11 mouse cellular contexts compared by ENCODE assay signal in the genomic region with DNA sequence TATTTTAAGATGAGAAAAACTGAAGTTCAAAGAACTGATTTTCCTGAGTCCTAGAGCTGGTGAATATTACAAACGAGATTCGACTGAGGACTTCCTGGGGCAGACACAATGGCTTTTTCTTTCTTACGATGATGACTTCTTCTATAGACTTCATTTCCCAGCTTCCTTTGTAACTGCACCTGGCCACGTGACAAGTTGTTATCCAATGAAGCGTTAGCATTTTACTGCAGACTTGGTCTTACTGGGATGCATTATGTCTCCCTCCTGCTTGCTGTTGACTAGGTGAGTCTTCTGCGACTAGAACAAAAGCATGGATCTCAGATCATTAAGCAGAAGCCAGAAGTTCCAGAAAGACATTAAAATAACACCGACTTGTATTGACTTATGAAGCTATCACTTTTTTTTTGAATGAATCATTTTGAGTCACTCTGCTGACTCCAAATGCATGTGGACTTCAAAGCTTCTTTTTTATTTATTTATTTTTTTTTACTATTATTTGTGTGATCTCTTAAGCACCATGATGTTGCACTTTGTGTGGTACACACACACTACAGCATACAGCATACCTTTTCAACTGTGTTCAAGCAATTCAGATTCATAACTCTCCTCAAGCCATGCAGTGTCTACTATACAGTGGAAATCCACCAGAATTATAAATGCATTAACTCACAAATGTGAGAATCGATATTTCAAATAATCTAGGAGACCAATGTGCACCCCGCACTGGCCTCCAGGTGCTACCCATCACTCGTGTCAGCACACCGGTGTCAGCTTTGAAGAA.
DNase-seq lines count a peak whose midpoint lies in the region; ATAC-seq and TF ChIP-seq lines count a peak whose summit lies in the region.
"Had no signal": no experiment of that assay in that cellular context is flagged by ENCODE, and none has a peak within 500 bp of the region (broad histone marks: within the 10 kb centered on the region; RNA-seq: fewer than 3 reads in every experiment).

No protein-coding gene starts in this region.

- no peak overlapping the region for H3K4me3 ChIP-seq in embryonic fibroblast, embryonic 13.5 days (ENCODE audit: insufficient read depth, low read length)
- H3K4me3 ChIP-seq in limb, embryonic 10.5 days, result no peak overlapping the region
- no peak overlapping the region for H3K4me3 ChIP-seq in stomach, embryonic 15.5 days (replicated peaks)
- H3K4me3 ChIP-seq in intestine, embryonic 15.5 days (replicated peaks), result no peak overlapping the region
- H3K4me3 ChIP-seq: heart, embryonic 15.5 days had no signal

- TF ChIP-seq CTCF in embryonic fibroblast, embryonic 13.5 days (IDR thresholded peaks at IDR 0.05; ENCODE audit: borderline replicate concordance, insufficient read depth, low read length), result no peak

- DNase-seq in layer of hippocampus, adult 9-11 months, result peak; percentile 41
- no peak for DNase-seq in layer of hippocampus, postnatal 25 days (ENCODE audit: extremely low spot score in 1 of 2, low spot score in 1 of 2)
- no peak for DNase-seq in limb, embryonic 10.5 days (ENCODE audit: low spot score)
- DNase-seq in lung, postnatal 10 days, result no peak
- no peak for DNase-seq in adrenal gland, adult 18-20 months (ENCODE audit: low spot score in 2 of 2)
- DNase-seq: cerebellum, postnatal 25 days; thymus, adult 18-20 months had no signal

- peak overlapping the region; percentile 99 for H3K27ac ChIP-seq in embryonic fibroblast, embryonic 13.5 days (ENCODE audit: insufficient read depth, low read length)
- peak overlapping the region; percentile 92 for H3K27ac ChIP-seq in limb, embryonic 10.5 days
- peak overlapping the region; percentile 55 for H3K27ac ChIP-seq in stomach, embryonic 15.5 days
- no peak overlapping the region for H3K27ac ChIP-seq in intestine, embryonic 15.5 days
- H3K27ac ChIP-seq: heart, embryonic 15.5 days had no signal

- no peaks in the 10 kb centered on the region for H3K9me3 ChIP-seq in limb, embryonic 10.5 days (replicated peaks)
- no peaks in the 10 kb centered on the region for H3K9me3 ChIP-seq in stomach, embryonic 15.5 days
- no peaks in the 10 kb centered on the region for H3K9me3 ChIP-seq in intestine, embryonic 15.5 days
- H3K9me3 ChIP-seq: heart, embryonic 15.5 days had no signal

- H3K4me2 ChIP-seq in stomach, embryonic 15.5 days, result no peak overlapping the region
- H3K4me2 ChIP-seq in intestine, embryonic 15.5 days (replicated peaks), result no peak overlapping the region
- H3K4me2 ChIP-seq: heart, embryonic 15.5 days had no signal

- 0 out of 2 replicates have a peak, but pooled peaks have one; percentile 9 for TF ChIP-seq POLR2A in embryonic fibroblast, embryonic 13.5 days (IDR thresholded peaks at IDR 0.05; ENCODE audit: low read depth, low read length)

- peaks cover 19% of the 10 kb centered on the region for H3K4me1 ChIP-seq in embryonic fibroblast, embryonic 13.5 days (ENCODE audit: control insufficient read depth, insufficient read depth, low read length)
- H3K4me1 ChIP-seq in limb, embryonic 10.5 days, result peaks cover 33% of the 10 kb centered on the region
- peaks cover 16% of the 10 kb centered on the region for H3K4me1 ChIP-seq in stomach, embryonic 15.5 days
- peaks cover 4% of the 10 kb centered on the region; the same call in 1 of the 2 replicates for H3K4me1 ChIP-seq in intestine, embryonic 15.5 days (replicated peaks)

- no peaks in the 10 kb centered on the region for H3K36me3 ChIP-seq in limb, embryonic 10.5 days
- H3K36me3 ChIP-seq in stomach, embryonic 15.5 days, result no peaks in the 10 kb centered on the region
- H3K36me3 ChIP-seq in intestine, embryonic 15.5 days, result no peaks in the 10 kb centered on the region
- H3K36me3 ChIP-seq: heart, embryonic 15.5 days had no signal

- H3K27me3 ChIP-seq in limb, embryonic 10.5 days (ENCODE audit: low read depth, poor library complexity, severe bottlenecking), result no peaks in the 10 kb centered on the region
- no peaks in the 10 kb centered on the region for H3K27me3 ChIP-seq in stomach, embryonic 15.5 days (replicated peaks)
- H3K27me3 ChIP-seq in intestine, embryonic 15.5 days (replicated peaks), result no peaks in the 10 kb centered on the region
- H3K27me3 ChIP-seq: heart, embryonic 15.5 days had no signal

- H3K9ac ChIP-seq in stomach, embryonic 15.5 days, result no peak overlapping the region
- no peak overlapping the region for H3K9ac ChIP-seq in intestine, embryonic 15.5 days
- H3K9ac ChIP-seq: heart, embryonic 15.5 days had no signal

- no peak for ATAC-seq in stomach, embryonic 15.5 days (ENCODE audit: insufficient read depth, low FRiP score, low read depth)
- ATAC-seq in intestine, embryonic 15.5 days, result no peak

- 75% methylated on average over 11 of the region's 11 CpGs for WGBS in limb, embryonic 10.5 days
- 54% methylated on average over 11 of the region's 11 CpGs for WGBS in stomach, embryonic 15.5 days
- WGBS in intestine, embryonic 15.5 days, result 71% methylated on average over 11 of the region's 11 CpGs
